16 mouse cellular contexts compared by ENCODE assay signal in the genomic region with DNA sequence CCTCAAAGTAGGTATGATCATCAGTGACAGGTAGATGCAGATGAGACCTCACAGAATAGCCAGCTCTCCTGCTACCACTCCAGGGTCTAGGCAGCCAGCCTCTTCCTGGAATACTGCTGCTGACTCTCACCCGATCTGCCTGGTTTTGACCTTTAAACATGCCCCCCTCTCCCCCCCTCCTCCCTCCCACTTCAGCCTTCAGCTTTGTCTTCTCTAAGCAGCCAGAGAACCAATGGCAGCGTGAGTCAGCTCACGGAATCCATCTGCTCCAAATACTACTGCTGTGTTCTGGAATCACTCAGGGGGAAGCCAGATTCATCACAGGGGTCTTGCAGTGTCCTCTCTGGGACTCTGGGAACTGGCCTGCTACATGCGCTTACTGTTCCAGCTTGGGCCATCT.
A peak's percentile ranks its signal among the peaks of the same experiment; 100 is the strongest.
DNase-seq lines count a peak whose midpoint lies in the region; ATAC-seq lines count a peak whose summit lies in the region.
"Had no signal": no experiment of that assay in that cellular context is flagged by ENCODE, and none has a peak within 500 bp of the region (broad histone marks: within the 10 kb centered on the region; RNA-seq: fewer than 3 reads in every experiment).

No protein-coding gene starts in this region.

- 52% methylated on average over 4 of the region's 4 CpGs for WGBS in midbrain, embryonic 11.5 days
- WGBS in midbrain, embryonic 16.5 days = 41% methylated on average over 4 of the region's 4 CpGs
- WGBS in stomach, embryonic 16.5 days = 26% methylated on average over 4 of the region's 4 CpGs

- H3K9ac ChIP-seq in midbrain, embryonic 11.5 days (ENCODE audit: low read length) = no peak overlapping the region
- no peak overlapping the region for H3K9ac ChIP-seq in midbrain, embryonic 16.5 days (ENCODE audit: low read depth, low read length)
- no peak overlapping the region for H3K9ac ChIP-seq in stomach, embryonic 16.5 days (ENCODE audit: low read length)
- H3K9ac ChIP-seq: heart, embryonic 13.5 days; hindbrain, embryonic 14.5 days; liver, embryonic 13.5 days had no signal

- no peaks in the 10 kb centered on the region for H3K27me3 ChIP-seq in midbrain, embryonic 11.5 days (ENCODE audit: control insufficient read depth, insufficient read depth, low read length)
- no peaks in the 10 kb centered on the region for H3K27me3 ChIP-seq in midbrain, embryonic 16.5 days (ENCODE audit: control insufficient read depth, insufficient read depth, low read depth, low read length)
- no peaks in the 10 kb centered on the region for H3K27me3 ChIP-seq in stomach, embryonic 16.5 days (ENCODE audit: control insufficient read depth, insufficient read depth, low read length)
- H3K27me3 ChIP-seq: heart, embryonic 13.5 days; liver, embryonic 13.5 days had no signal

- no peaks in the 10 kb centered on the region for H3K9me3 ChIP-seq in midbrain, embryonic 11.5 days (ENCODE audit: control insufficient read depth, low read length)
- no peaks in the 10 kb centered on the region for H3K9me3 ChIP-seq in midbrain, embryonic 16.5 days (replicated peaks; ENCODE audit: control insufficient read depth, low read length, poor library complexity, severe bottlenecking)
- no peaks in the 10 kb centered on the region for H3K9me3 ChIP-seq in stomach, embryonic 16.5 days (replicated peaks; ENCODE audit: control insufficient read depth, low read length)
- H3K9me3 ChIP-seq: G1E; heart, embryonic 13.5 days; liver, embryonic 13.5 days had no signal

- no peak overlapping the region for H3K4me3 ChIP-seq in midbrain, embryonic 11.5 days (ENCODE audit: low read depth, low read length)
- no peak overlapping the region for H3K4me3 ChIP-seq in midbrain, embryonic 16.5 days (ENCODE audit: low read depth, low read length)
- no peak overlapping the region for H3K4me3 ChIP-seq in stomach, embryonic 16.5 days (replicated peaks; ENCODE audit: low read length)
- H3K4me3 ChIP-seq: heart, embryonic 13.5 days; liver, embryonic 13.5 days had no signal

- no peaks in the 10 kb centered on the region for H3K4me1 ChIP-seq in midbrain, embryonic 11.5 days (ENCODE audit: control insufficient read depth, insufficient read depth, low read length)
- H3K4me1 ChIP-seq in midbrain, embryonic 16.5 days (ENCODE audit: control insufficient read depth, insufficient read depth, low read length) = peaks cover 2% of the 10 kb centered on the region; the same call in 1 of the 2 replicates
- 0 out of 2 replicates have a peak, but pooled peaks cover 8% of the 10 kb centered on the region for H3K4me1 ChIP-seq in stomach, embryonic 16.5 days (ENCODE audit: control insufficient read depth, insufficient read depth, low read length)
- H3K4me1 ChIP-seq: liver, embryonic 13.5 days had no signal

- peak; percentile 70; the same call in 1 of the 2 replicates for ATAC-seq in midbrain, embryonic 11.5 days (ENCODE audit: low FRiP score)
- no peak for ATAC-seq in midbrain, embryonic 16.5 days
- ATAC-seq in stomach, embryonic 16.5 days (ENCODE audit: insufficient read depth, low FRiP score) = peak; percentile 51; the same call in 1 of the 2 replicates
- ATAC-seq: activated CD4-positive, CD25-positive, alpha-beta regulatory T cell, adult 4 months had no signal

- H3K4me2 ChIP-seq in midbrain, embryonic 11.5 days = no peak overlapping the region
- no peak overlapping the region for H3K4me2 ChIP-seq in midbrain, embryonic 16.5 days (ENCODE audit: low read length)
- H3K4me2 ChIP-seq in stomach, embryonic 16.5 days (ENCODE audit: low read depth, low read length) = no peak overlapping the region
- H3K4me2 ChIP-seq: heart, embryonic 13.5 days; hindbrain, embryonic 14.5 days; liver, embryonic 13.5 days had no signal

- DNase-seq in cerebellum, adult 11-12 months = peak; percentile 34
- DNase-seq in cerebellum, postnatal 4 days (ENCODE audit: low spot score in 2 of 2) = no peak
- no peak for DNase-seq in midbrain, embryonic 11.5 days (ENCODE audit: low spot score, missing footprints)
- peak; percentile 37 to 57 for DNase-seq in cerebellum, postnatal 25 days
- no peak for DNase-seq in T-cell, adult 2 months (ENCODE audit: low spot score)
- DNase-seq in ovary, postnatal 36 days (ENCODE audit: low spot score) = no peak
- DNase-seq: B cell, adult 2 months; gastrocnemius, postnatal 10 days; kidney, postnatal 25 days; liver, embryonic 13.5 days had no signal

- H3K27ac ChIP-seq in midbrain, embryonic 11.5 days (ENCODE audit: low read depth, low read length) = no peak overlapping the region
- H3K27ac ChIP-seq in midbrain, embryonic 16.5 days (ENCODE audit: low read length) = no peak overlapping the region
- no peak overlapping the region for H3K27ac ChIP-seq in stomach, embryonic 16.5 days (ENCODE audit: low read length)
- H3K27ac ChIP-seq: heart, embryonic 13.5 days; hindbrain, embryonic 14.5 days; liver, embryonic 13.5 days had no signal

- no peaks in the 10 kb centered on the region for H3K36me3 ChIP-seq in midbrain, embryonic 11.5 days (ENCODE audit: control insufficient read depth, insufficient read depth, low read length)
- H3K36me3 ChIP-seq in midbrain, embryonic 16.5 days (ENCODE audit: control insufficient read depth, insufficient read depth, low read length) = no peaks in the 10 kb centered on the region
- no peaks in the 10 kb centered on the region for H3K36me3 ChIP-seq in stomach, embryonic 16.5 days (ENCODE audit: control insufficient read depth, insufficient read depth, low read length)
- H3K36me3 ChIP-seq: G1E; heart, embryonic 13.5 days; liver, embryonic 13.5 days had no signal

Comparison
In these comparisons a context has a peak if more than half of its experiments do, and no peak if none do; other contexts are left out.
1. DNase-seq: peak in cerebellum, adult 11-12 months (single experiment) and cerebellum, postnatal 25 days (2 of 2); none in cerebellum, postnatal 4 days (0 of 2), midbrain, embryonic 11.5 days (single experiment), T-cell, adult 2 months (single experiment) and ovary, postnatal 36 days (single experiment).